Mouse (Mus musculus): ENCODE measurements around the gene Fdx1l. TPM values are rescaled to one million over a fixed set of nuclear protein-coding genes. Genes with fewer than 3 reads are reported as not detected.
"Not testable (repeated sequence)": the region's sequence is repeated elsewhere in the genome, so short reads cannot be mapped to it uniquely, and the experiment has no call there.

Gene Fdx1l
- polyA plus RNA-seq, 1 experiment from 2014 or later = 77.7 TPM

- Histone ChIP-seq H3K9me3 (replicated peaks) (no peaks in the 10 kb centered on the region), H3K4me1 (peaks cover 7% of the 10 kb centered on the region), H3K27me3 (replicated peaks) (no peaks in the 10 kb centered on the region), H3K27ac (replicated peaks) (no peak within 1 kb of the TSS), H3K4me3 (replicated peaks) (no peak within 1 kb of the TSS), H3K9ac (replicated peaks) (no peak within 1 kb of the TSS), H3K4me2 (no peak within 1 kb of the TSS), H3K36me3 (peaks cover 48% of the 10 kb centered on the region)
- ATAC-seq (ENCODE audit: low FRiP score) = no peak
- WGBS = 89% methylated on average over 26 of the region's 27 CpGs
These were observed 6.3 kb downstream of the Fdx1l start, which contains the start of gene Zglp1 for GRCm38 (mm10) chr9:21067006-21067684. Gene Zglp1 (minus strand): TSS chr9:21067093.

GRCm38 (mm10) chr9:21062928-21063327 lies 10.5 kb downstream of the Fdx1l start:
- H3K36me3 ChIP-seq = peaks cover 39% of the 10 kb centered on the region
- 98% methylated on average over 2 of the region's 2 CpGs for WGBS
- no peak for ATAC-seq (ENCODE audit: low FRiP score)

GRCm38 (mm10) chr9:21051578-21051977 lies 21.8 kb downstream of the Fdx1l start:
- H3K9ac ChIP-seq (replicated peaks) = no peak overlapping the region
- H3K36me3 ChIP-seq = no peaks in the 10 kb centered on the region
- peaks cover 4% of the 10 kb centered on the region; the same call in 1 of the 2 replicates for H3K27me3 ChIP-seq (replicated peaks)
- no peak overlapping the region for H3K27ac ChIP-seq (replicated peaks)
- H3K4me3 ChIP-seq (replicated peaks) = no peak overlapping the region
- H3K4me1 ChIP-seq = no peaks in the 10 kb centered on the region
- H3K4me2 ChIP-seq = no peak overlapping the region
- WGBS = 67% methylated on average over 10 of the region's 10 CpGs
- no peak for ATAC-seq (ENCODE audit: low FRiP score)
- H3K9me3 ChIP-seq (replicated peaks) = no peaks in the 10 kb centered on the region

More at GRCm38 (mm10) chr9:21062928-21063327, 10.5 kb downstream of the Fdx1l start:
- no peaks in the 10 kb centered on the region for H3K27me3 ChIP-seq (replicated peaks)
- H3K9ac ChIP-seq (replicated peaks) = no peak overlapping the region
- no peak overlapping the region for H3K4me2 ChIP-seq
- H3K27ac ChIP-seq (replicated peaks) = no peak overlapping the region
- H3K4me3 ChIP-seq (replicated peaks) = no peak overlapping the region
- no peaks in the 10 kb centered on the region for H3K9me3 ChIP-seq (replicated peaks)
- no peaks in the 10 kb centered on the region for H3K4me1 ChIP-seq

GRCm38 (mm10) chr9:21045235-21045634 lies 28.2 kb downstream of the Fdx1l start:
- Histone ChIP-seq H3K4me1 (no peaks in the 10 kb centered on the region), H3K27me3 (replicated peaks) (peaks cover 5% of the 10 kb centered on the region), H3K4me3 (replicated peaks) (no peak overlapping the region), H3K27ac (replicated peaks) (no peak overlapping the region), H3K4me2 (no peak overlapping the region), H3K36me3 (no peaks in the 10 kb centered on the region), H3K9me3 (replicated peaks) (no peaks in the 10 kb centered on the region), H3K9ac (replicated peaks) (no peak overlapping the region)
- ATAC-seq (ENCODE audit: low FRiP score) = no peak
- 83% methylated on average over 3 of the region's 3 CpGs for WGBS

- not testable (repeated sequence) for H3K9ac ChIP-seq (replicated peaks); H3K4me3 ChIP-seq (replicated peaks); ATAC-seq (ENCODE audit: low FRiP score); H3K27ac ChIP-seq (replicated peaks); H3K9me3 ChIP-seq (replicated peaks); H3K4me2 ChIP-seq; H3K27me3 ChIP-seq (replicated peaks); H3K4me1 ChIP-seq; H3K36me3 ChIP-seq
- 59% methylated on average over 1 of the region's 1 CpGs for WGBS
These were observed 28.6 kb downstream of the Fdx1l start for GRCm38 (mm10) chr9:21044785-21045184.

GRCm38 (mm10) chr9:21043563-21043962 lies 29.9 kb downstream of the Fdx1l start:
- Histone ChIP-seq H3K27ac (replicated peaks) (no peak overlapping the region), H3K4me3 (replicated peaks) (no peak overlapping the region), H3K9ac (replicated peaks) (no peak overlapping the region), H3K27me3 (replicated peaks) (peaks cover 22% of the 10 kb centered on the region), H3K9me3 (replicated peaks) (no peaks in the 10 kb centered on the region), H3K4me1 (no peaks in the 10 kb centered on the region), H3K4me2 (no peak overlapping the region), H3K36me3 (no peaks in the 10 kb centered on the region)
- ATAC-seq (ENCODE audit: low FRiP score) = no peak
- WGBS = 87% methylated on average over 4 of the region's 4 CpGs

- Histone ChIP-seq H3K4me1 (peaks cover 19% of the 10 kb centered on the region), H3K27ac (replicated peaks) (no peak overlapping the region), H3K4me3 (replicated peaks) (no peak overlapping the region), H3K36me3 (no peaks in the 10 kb centered on the region), H3K9me3 (replicated peaks) (no peaks in the 10 kb centered on the region), H3K27me3 (replicated peaks) (peaks cover 44% of the 10 kb centered on the region), H3K4me2 (no peak overlapping the region), H3K9ac (replicated peaks) (no peak overlapping the region)
- no peak for ATAC-seq (ENCODE audit: low FRiP score)
- 54% methylated on average over 4 of the region's 4 CpGs for WGBS
These were observed 32.1 kb downstream of the Fdx1l start for GRCm38 (mm10) chr9:21041308-21041707.

- no peak overlapping the region for H3K4me3 ChIP-seq (replicated peaks)
- no peak overlapping the region for H3K4me2 ChIP-seq
- H3K9ac ChIP-seq (replicated peaks) = no peak overlapping the region
- ATAC-seq (ENCODE audit: low FRiP score) = no peak
- peaks cover 34% of the 10 kb centered on the region for H3K4me1 ChIP-seq
- no peak overlapping the region for H3K27ac ChIP-seq (replicated peaks)
- no peaks in the 10 kb centered on the region for H3K36me3 ChIP-seq
- H3K27me3 ChIP-seq (replicated peaks) = peaks cover 59% of the 10 kb centered on the region
- H3K9me3 ChIP-seq (replicated peaks) = no peaks in the 10 kb centered on the region
- WGBS = 72% methylated on average over 3 of the region's 3 CpGs
These were observed 33.6 kb downstream of the Fdx1l start for GRCm38 (mm10) chr9:21039779-21040178.

- peak overlapping the region; percentile 85 for H3K4me2 ChIP-seq
- H3K36me3 ChIP-seq = no peaks in the 10 kb centered on the region
- peaks cover 52% of the 10 kb centered on the region for H3K4me1 ChIP-seq
- H3K9ac ChIP-seq (replicated peaks) = peak overlapping the region; percentile 72
- under 1% methylated on average over 31 of the region's 31 CpGs for WGBS
- no peak overlapping the region for H3K27ac ChIP-seq (replicated peaks)
- peak; percentile 70 for ATAC-seq (ENCODE audit: low FRiP score)
- no peaks in the 10 kb centered on the region for H3K9me3 ChIP-seq (replicated peaks)
- peak overlapping the region; percentile 51 for H3K4me3 ChIP-seq (replicated peaks)
- peaks cover 80% of the 10 kb centered on the region for H3K27me3 ChIP-seq (replicated peaks)
These were observed 35.9 kb downstream of the Fdx1l start for GRCm38 (mm10) chr9:21037481-21037891.

- WGBS = 3% methylated on average over 22 of the region's 22 CpGs
- peak overlapping the region; percentile 85 for H3K4me2 ChIP-seq
- peaks cover 85% of the 10 kb centered on the region for H3K27me3 ChIP-seq (replicated peaks)
- peak overlapping the region; percentile 51 for H3K4me3 ChIP-seq (replicated peaks)
- no peak overlapping the region for H3K27ac ChIP-seq (replicated peaks)
- H3K36me3 ChIP-seq = no peaks in the 10 kb centered on the region
- peaks cover 60% of the 10 kb centered on the region for H3K4me1 ChIP-seq
- H3K9ac ChIP-seq (replicated peaks) = peak overlapping the region; percentile 72; the same call in 1 of the 2 replicates
- ATAC-seq (ENCODE audit: low FRiP score) = no peak
- no peaks in the 10 kb centered on the region for H3K9me3 ChIP-seq (replicated peaks)
These were observed 36.7 kb downstream of the Fdx1l start for GRCm38 (mm10) chr9:21036666-21037065.

GRCm38 (mm10) chr9:21036161-21036560 lies 37.3 kb downstream of the Fdx1l start:
- Histone ChIP-seq H3K9me3 (replicated peaks) (no peaks in the 10 kb centered on the region), H3K27me3 (replicated peaks) (peaks cover 85% of the 10 kb centered on the region), H3K27ac (replicated peaks) (no peak overlapping the region), H3K36me3 (no peaks in the 10 kb centered on the region), H3K4me3 (replicated peaks) (peak overlapping the region; percentile 51), H3K4me1 (peaks cover 65% of the 10 kb centered on the region), H3K4me2 (peak overlapping the region; percentile 85), H3K9ac (replicated peaks) (no peak overlapping the region)
- no peak for ATAC-seq (ENCODE audit: low FRiP score)
- WGBS = 7% methylated on average over 20 of the region's 20 CpGs

GRCm38 (mm10) chr9:21035586-21035985 lies 37.8 kb downstream of the Fdx1l start:
- Histone ChIP-seq H3K27ac (replicated peaks) (no peak overlapping the region), H3K9ac (replicated peaks) (no peak overlapping the region), H3K4me3 (replicated peaks) (peak overlapping the region; percentile 51), H3K4me1 (peaks cover 71% of the 10 kb centered on the region), H3K27me3 (replicated peaks) (peaks cover 84% of the 10 kb centered on the region), H3K9me3 (replicated peaks) (no peaks in the 10 kb centered on the region), H3K36me3 (no peaks in the 10 kb centered on the region), H3K4me2 (peak overlapping the region; percentile 85)
- 20% methylated on average over 9 of the region's 9 CpGs for WGBS
- no peak for ATAC-seq (ENCODE audit: low FRiP score)

All from neural tube, embryonic 15.5 days (tissue).